Mouse (Mus musculus): ENCODE data around the gene Bicdl1. TPM values are rescaled to one million over a fixed set of nuclear protein-coding genes. Genes with fewer than 3 reads are reported as not detected.

Bicdl1 gene
- polyA plus RNA-seq, 1 experiment: 186 TPM

- peak; percentile 74 to 91 for DNase-seq (ENCODE audit: extremely low spot score in 1 of 2, low spot score in 1 of 2)
Observed at GRCm38 (mm10) chr5:115631505-115632357, 99.7 kb downstream of the Bicdl1 start, which contains the start of gene Rab35. TSS of gene Rab35 (plus strand) at chr5:115631908.

- no peak for DNase-seq (ENCODE audit: extremely low spot score in 1 of 2, low spot score in 1 of 2)
Observed at GRCm38 (mm10) chr5:115630291-115630690, 101.1 kb downstream of the Bicdl1 start.

GRCm38 (mm10) chr5:115629672-115630071 lies 101.7 kb downstream of the Bicdl1 start:
- no peak for DNase-seq (ENCODE audit: extremely low spot score in 1 of 2, low spot score in 1 of 2)

DNA sequence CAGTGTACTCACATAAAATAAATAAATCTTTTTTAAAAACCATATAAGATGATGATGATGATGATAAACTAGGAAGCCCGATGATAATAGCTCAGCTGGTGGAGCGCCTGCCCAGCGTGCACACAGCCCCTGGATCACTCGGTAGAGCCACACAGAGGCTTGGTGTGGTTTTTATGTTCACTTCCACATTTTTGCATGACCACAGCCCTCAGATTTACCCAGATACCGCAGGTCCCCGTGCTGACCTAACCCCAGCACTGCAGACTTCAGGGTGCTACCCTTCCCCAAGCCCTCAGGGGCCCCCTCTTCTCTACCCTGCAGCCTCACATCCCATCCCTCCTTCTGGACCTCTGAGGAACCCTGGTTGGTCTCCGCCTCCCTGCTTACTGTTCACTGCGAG lies 103.3 kb downstream of the Bicdl1 start:
- no peak for DNase-seq (ENCODE audit: extremely low spot score in 1 of 2, low spot score in 1 of 2)

DNA sequence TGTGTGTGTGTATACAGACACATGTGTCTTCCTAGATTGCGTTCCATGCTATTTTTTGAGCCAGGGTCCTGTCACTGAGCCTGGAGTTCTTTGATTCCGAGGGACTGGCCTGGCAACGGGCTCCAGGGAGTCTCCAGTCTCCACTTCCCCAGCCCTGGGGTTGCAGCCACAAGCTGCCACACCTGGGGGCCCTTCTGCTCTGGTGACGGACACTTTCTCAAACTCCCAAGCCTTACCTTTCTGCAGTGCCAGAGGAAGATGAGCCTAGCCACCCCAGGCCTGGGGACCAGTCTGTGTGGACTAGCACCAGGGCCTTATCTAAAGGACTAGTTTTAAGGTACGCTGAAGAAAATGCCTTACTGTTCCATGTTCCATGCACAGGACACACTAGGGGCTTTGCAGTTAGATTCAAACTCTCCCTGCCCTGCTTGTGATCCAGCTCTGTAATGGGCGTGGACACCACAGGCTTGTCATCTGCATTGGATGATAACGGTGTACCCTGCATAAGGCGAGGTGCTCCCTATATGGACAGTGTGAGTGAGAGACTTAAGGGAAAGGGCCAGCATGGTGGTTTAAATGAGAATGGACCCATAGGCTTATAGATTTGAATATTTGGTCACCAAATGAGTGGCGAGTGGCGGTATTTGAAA lies 105.1 kb downstream of the Bicdl1 start:
- DNase-seq (ENCODE audit: extremely low spot score in 1 of 2, low spot score in 1 of 2): no peak

DNA sequence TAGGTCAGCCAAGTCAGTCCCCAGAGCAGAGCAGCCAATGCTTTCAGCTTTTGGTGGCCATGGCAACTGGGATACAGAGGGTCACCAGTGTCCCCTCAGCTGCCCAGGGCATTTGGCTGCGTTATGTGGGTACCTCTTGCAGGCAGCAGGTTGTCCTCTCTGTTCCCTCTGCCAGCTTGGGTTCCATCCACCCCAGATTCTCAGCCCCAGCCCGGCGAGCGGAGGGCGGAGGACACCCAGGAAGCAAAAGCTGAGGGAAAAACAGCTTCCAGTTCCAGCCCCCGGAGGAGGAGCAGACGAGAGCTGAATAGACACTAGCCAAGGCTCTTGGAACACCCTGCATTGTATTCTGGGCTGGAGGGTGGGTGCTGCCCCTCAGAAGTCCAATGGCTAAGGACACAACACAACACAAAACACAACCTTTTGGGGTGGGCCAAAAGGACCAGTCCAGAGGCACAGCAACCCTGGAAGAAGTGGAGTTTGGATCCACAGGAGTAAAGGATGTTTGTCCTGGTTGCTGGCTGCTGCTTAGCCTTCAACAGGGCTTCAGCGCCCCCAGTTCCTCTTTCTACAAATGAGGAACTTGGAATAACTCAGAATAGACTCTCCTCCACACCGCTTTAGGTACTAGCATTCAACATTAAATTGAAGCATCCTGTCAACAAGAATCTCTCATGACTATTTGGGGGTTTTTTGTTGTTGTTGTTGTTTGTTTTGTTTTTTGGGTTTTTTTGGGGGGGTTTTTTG lies 107.6 kb downstream of the Bicdl1 start:
- DNase-seq (ENCODE audit: extremely low spot score in 1 of 2, low spot score in 1 of 2): peak in 1 of 2 experiments; percentile 53

DNA sequence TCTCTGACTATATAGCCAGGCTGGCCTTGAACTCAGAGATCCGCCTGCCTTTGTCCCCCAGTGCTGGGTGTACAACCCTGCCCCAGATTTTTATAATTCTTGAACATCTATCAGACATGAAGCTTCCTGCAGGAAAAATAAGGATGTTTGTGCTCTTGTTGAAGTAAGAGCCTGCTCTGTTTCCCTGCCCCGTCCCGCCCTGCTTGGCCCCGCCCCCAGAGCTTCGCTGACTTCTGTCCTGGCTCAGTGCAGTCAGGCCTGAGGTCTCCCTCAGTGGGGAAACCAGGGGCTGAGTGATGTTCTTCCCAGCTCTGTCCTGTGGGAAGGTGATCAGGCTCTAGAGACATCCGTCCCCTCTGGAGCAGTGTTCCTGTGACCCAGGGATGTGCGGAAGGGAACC lies 108.7 kb downstream of the Bicdl1 start:
- no peak for DNase-seq (ENCODE audit: extremely low spot score in 1 of 2, low spot score in 1 of 2)

GRCm38 (mm10) chr5:115619690-115620089 lies 111.7 kb downstream of the Bicdl1 start:
- no peak for DNase-seq (ENCODE audit: extremely low spot score in 1 of 2, low spot score in 1 of 2)

GRCm38 (mm10) chr5:115614948-115615347 lies 116.5 kb downstream of the Bicdl1 start:
- no peak for DNase-seq (ENCODE audit: extremely low spot score in 1 of 2, low spot score in 1 of 2)

GRCm38 (mm10) chr5:115613332-115613731 lies 118.1 kb downstream of the Bicdl1 start:
- DNase-seq (ENCODE audit: extremely low spot score in 1 of 2, low spot score in 1 of 2): peak in 1 of 2 experiments; percentile 48

DNA sequence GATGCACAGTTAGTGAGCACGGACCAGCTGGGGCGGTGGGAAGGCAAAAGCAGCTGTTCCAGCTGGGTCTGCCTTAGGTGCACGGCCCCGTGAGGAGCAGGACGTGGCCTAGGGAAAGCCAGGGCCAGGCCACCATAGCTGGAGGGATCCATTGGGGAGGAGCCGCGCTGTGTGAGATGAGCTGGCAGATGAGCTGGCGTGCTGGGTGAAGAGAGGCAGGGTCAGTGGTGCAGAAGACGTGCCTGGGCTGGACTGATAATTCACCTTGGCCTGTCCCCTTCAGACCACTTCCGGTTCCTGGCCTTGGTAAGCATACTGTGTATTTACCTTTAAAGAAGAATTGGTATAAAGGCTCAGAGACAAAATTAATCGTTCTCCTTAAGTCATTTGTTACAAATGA lies 119.9 kb downstream of the Bicdl1 start:
- no peak for DNase-seq (ENCODE audit: extremely low spot score in 1 of 2, low spot score in 1 of 2)

DNA sequence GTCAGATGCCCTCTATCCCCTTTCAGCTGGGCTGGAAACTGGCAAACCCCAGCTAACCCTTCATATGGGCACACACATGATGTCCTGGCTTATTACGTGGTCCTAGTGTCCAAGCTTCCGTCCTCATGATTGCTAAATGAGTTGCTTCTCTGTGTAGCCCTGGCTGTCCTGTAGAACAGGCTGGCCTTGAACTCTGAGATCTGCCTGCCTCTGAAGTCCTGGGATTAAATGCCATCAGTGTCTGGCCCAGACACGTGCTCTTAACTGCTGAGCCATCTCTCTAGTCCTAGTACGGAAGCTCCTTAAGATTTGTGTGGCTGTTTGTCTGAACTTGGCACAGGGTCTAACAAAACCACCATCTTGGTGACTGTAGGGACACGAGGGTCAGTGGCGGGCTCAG lies 127.9 kb downstream of the Bicdl1 start:
- DNase-seq (ENCODE audit: extremely low spot score in 1 of 2, low spot score in 1 of 2): no peak

Other genes with a start within 250 kb of the Bicdl1 start
- gene Sirt4, start 246.9 kb downstream of the Bicdl1 start, polyA plus RNA-seq (2012; rRNA removed): 86.3 and 86.5 TPM in 2 replicates
- 35.3 and 36.9 TPM in 2 replicates for gene Pxn, start 224.9 kb downstream of the Bicdl1 start, polyA plus RNA-seq (2012; rRNA removed)
- 543 and 568 TPM in 2 replicates for gene Rplp0, start 172.2 kb downstream of the Bicdl1 start, polyA plus RNA-seq (2012; rRNA removed)
- gene Gcn1l1, start 166.4 kb downstream of the Bicdl1 start, polyA plus RNA-seq (2012; rRNA removed): 37.6 and 38.2 TPM in 2 replicates
- 83.5 and 83.6 TPM in 2 replicates for gene Rab35, start 99.7 kb downstream of the Bicdl1 start, polyA plus RNA-seq (2012; rRNA removed)
- 59.5 and 60.6 TPM in 2 replicates for gene Cit, start 113.7 kb upstream of the Bicdl1 start, polyA plus RNA-seq (2012; rRNA removed)

Measured in frontal cortex, adult 2 months (tissue).